Mouse (Mus musculus) CH12.LX (cell line): ENCODE data around the gene Fgfr1op.

Source experiments
- BHLHE40 ChIP-seq: IDR thresholded peaks from 2 replicates; pipeline ENCODE4 v1.6.1; 2011; ENCODE audit warnings: mild to moderate bottlenecking, low read depth, low read length, improper control_type of control experiment
- CTCF ChIP-seq, 2 experiments: IDR thresholded peaks in 1 of 2; conservative IDR thresholded peaks in 1 of 2; 2 replicates each; pipeline ENCODE4 v1.5.1; 2011 to 2012; ENCODE audit warnings: low read depth in 2 of 2, low read length in 2 of 2, improper control_type of control experiment in 1 of 2, inconsistent platforms in 1 of 2, mild to moderate bottlenecking in 1 of 2, moderate library complexity in 1 of 2
- EP300 ChIP-seq: IDR thresholded peaks from 2 replicates; pipeline ENCODE4 v1.6.1; 2011; ENCODE audit warnings: low read length, improper control_type of control experiment
- MEF2A ChIP-seq: IDR thresholded peaks from 2 replicates; pipeline ENCODE4 v1.6.1; 2014; ENCODE audit warnings: low read depth, mild to moderate bottlenecking, inconsistent platforms, low read length, improper control_type of control experiment, borderline replicate concordance

DNA sequence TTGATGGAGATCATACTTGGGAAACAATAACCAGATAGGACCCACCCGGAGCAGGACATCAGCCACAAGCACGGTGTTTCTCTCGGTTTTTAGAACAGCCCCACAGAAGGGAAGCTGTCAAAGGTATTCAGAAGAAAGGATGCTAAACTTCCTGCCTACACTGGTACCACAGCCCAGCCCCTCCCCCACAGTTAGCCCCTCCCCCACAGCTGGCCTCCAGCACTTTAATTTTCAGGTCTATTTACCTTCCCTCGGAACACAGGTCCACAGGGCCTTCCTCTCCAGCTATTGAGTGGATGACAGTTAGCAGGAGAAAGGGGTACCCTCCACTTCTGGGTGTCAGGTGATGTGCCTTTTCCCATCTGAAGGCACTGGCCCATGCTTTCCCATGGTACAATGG, 75.2 kb downstream of the Fgfr1op start:
- TF ChIP-seq BHLHE40 (no peak), CTCF (conservative IDR thresholded peaks at IDR 0.05 in 1 of 2, IDR thresholded peaks at IDR 0.05 in 1 of 2; ENCODE audit: low read depth in 2 of 2, low read length in 2 of 2) (no peak), EP300 (no peak), MEF2A (no peak)
